Mouse (Mus musculus) heart, embryonic 13.5 days (tissue): ENCODE results near the gene Orai1. TPM values are rescaled to one million over a fixed set of nuclear protein-coding genes. Genes with fewer than 3 reads are reported as not detected.

Experiments used
- ATAC-seq: fragments of 200-750 bp; cut with Nextera tagmentation; 2 replicates; pipeline ENCODE4 v1.8.0; 2017; ENCODE audit warnings: moderate TSS enrichment; ENCODE audit not compliant: insufficient number of reproducible peaks, low FRiP score, low TSS enrichment; ENCODE audit errors: extremely low read depth
- H3K27ac ChIP-seq: fragments of 300-500 bp; sonication (generic); replicated peaks from 2 replicates; pipeline ENCODE4 v1.5.1; 2015; ENCODE audit warnings: moderate library complexity, mild to moderate bottlenecking, inconsistent platforms
- H3K27me3 ChIP-seq: fragments of 300-500 bp; sonication (generic); replicated peaks from 2 replicates; pipeline ENCODE4 v1.6.1; 2015; ENCODE audit warnings: mild to moderate bottlenecking, inconsistent platforms
- H3K36me3 ChIP-seq: fragments of 300-500 bp; sonication (generic); 2 replicates; pipeline ENCODE4 v1.6.1; 2015; ENCODE audit warnings: mild to moderate bottlenecking, inconsistent platforms
- H3K4me1 ChIP-seq: fragments of 300-500 bp; sonication (generic); 2 replicates; pipeline ENCODE4 v1.6.1; 2015; ENCODE audit warnings: inconsistent platforms
- H3K4me2 ChIP-seq: fragments of 300-500 bp; sonication (generic); 2 replicates; pipeline ENCODE4 v1.6.1; 2015; ENCODE audit warnings: inconsistent platforms, mild to moderate bottlenecking, moderate library complexity
- H3K4me3 ChIP-seq: fragments of 300-500 bp; sonication (generic); 2 replicates; pipeline ENCODE4 v1.5.1; 2015; ENCODE audit warnings: moderate library complexity, mild to moderate bottlenecking, inconsistent platforms
- H3K9ac ChIP-seq: fragments of 300-500 bp; sonication (generic); 2 replicates; pipeline ENCODE4 v1.6.1; 2015; ENCODE audit warnings: inconsistent platforms, mild to moderate bottlenecking, moderate library complexity
- H3K9me3 ChIP-seq: fragments of 300-500 bp; sonication (generic); 2 replicates; pipeline ENCODE4 v1.6.1; 2016; ENCODE audit warnings: inconsistent platforms
- WGBS: fragments of 180-500 bp; shearing (Covaris S2); methylation state at CpG from one replicate; pipeline ENCODE4 v1.1.7; 2015; ENCODE audit warnings: mixed read lengths; 5-methylcytosine and 5-hydroxymethylcytosine counted together
- polyA plus RNA-seq: library from polyadenylated mRNA; unstranded; fragments of >200 nt; fragmentation: Nextera tagmentation; extraction: Ambion mirVana; gene quantifications from 2 replicates; pipeline ENCODE4 v1.2.1, GENCODE M21; 2015

Gene Orai1
- polyA plus RNA-seq, 1 experiment from 2014 or later = 19.1 TPM

- Histone ChIP-seq H3K9me3 (no peaks in the 10 kb centered on the region), H3K27ac (peak overlapping the region; percentile 93), H3K4me3 (peak overlapping the region; percentile 80), H3K36me3 (peaks cover 2% of the 10 kb centered on the region; the same call in 1 of the 2 replicates), H3K4me1 (peaks cover 54% of the 10 kb centered on the region), H3K9ac (peak overlapping the region; percentile 93), H3K27me3 (peaks cover 12% of the 10 kb centered on the region; the same call in 1 of the 2 replicates), H3K4me2 (peak overlapping the region; percentile 99)
- 0 out of 2 replicates have a peak, but pooled peaks have one; percentile 21 for ATAC-seq
- 5% methylated on average over 39 of the region's 39 CpGs for WGBS
Observed at GRCm38 (mm10) chr5:122987211-122988020, 27.5 kb upstream of the Orai1 start.

GRCm38 (mm10) chr5:122988021-122988751 lies 26.7 kb upstream of the Orai1 start:
- under 1% methylated on average over 40 of the region's 41 CpGs for WGBS
- H3K9me3 ChIP-seq = no peaks in the 10 kb centered on the region

GRCm38 (mm10) chr5:122989001-122989525 lies 25.8 kb upstream of the Orai1 start:
- Histone ChIP-seq H3K9ac (peak overlapping the region; percentile 93), H3K9me3 (no peaks in the 10 kb centered on the region), H3K27ac (peak overlapping the region; percentile 93), H3K4me2 (peak overlapping the region; percentile 99), H3K4me1 (peaks cover 62% of the 10 kb centered on the region), H3K4me3 (peak overlapping the region; percentile 80), H3K27me3 (peaks cover 12% of the 10 kb centered on the region; the same call in 1 of the 2 replicates), H3K36me3 (no peaks in the 10 kb centered on the region)
- ATAC-seq = peak; percentile 17; the same call in 1 of the 2 replicates
- 0% methylated on average over 36 of the region's 39 CpGs for WGBS

More at GRCm38 (mm10) chr5:122988021-122988751, 26.7 kb upstream of the Orai1 start:
- Histone ChIP-seq H3K9ac (peak overlapping the region; percentile 93), H3K27me3 (peaks cover 12% of the 10 kb centered on the region; the same call in 1 of the 2 replicates), H3K27ac (peak overlapping the region; percentile 93), H3K36me3 (no peaks in the 10 kb centered on the region), H3K4me3 (peak overlapping the region; percentile 80), H3K4me2 (peak overlapping the region; percentile 99), H3K4me1 (peaks cover 57% of the 10 kb centered on the region)
- ATAC-seq = no peak

GRCm38 (mm10) chr5:122989551-122990330 lies 25.1 kb upstream of the Orai1 start, which contains the start of gene Kdm2b:
Gene Kdm2b, minus strand, starts transcription at chr5:122989823.
- peak within 1 kb of the TSS; percentile 80 for H3K4me3 ChIP-seq
- peak within 1 kb of the TSS; percentile 93 for H3K9ac ChIP-seq
- H3K9me3 ChIP-seq = no peaks in the 10 kb centered on the region
- no peaks in the 10 kb centered on the region for H3K36me3 ChIP-seq
- no peak for ATAC-seq
- peaks cover 12% of the 10 kb centered on the region; the same call in 1 of the 2 replicates for H3K27me3 ChIP-seq
- peak within 1 kb of the TSS; percentile 93 for H3K27ac ChIP-seq
- WGBS = 2% methylated on average over 15 of the region's 15 CpGs
- H3K4me2 ChIP-seq = peak within 1 kb of the TSS; percentile 99
- peaks cover 67% of the 10 kb centered on the region for H3K4me1 ChIP-seq

- peaks cover under 1% of the 10 kb centered on the region; the same call in 1 of the 2 replicates for H3K36me3 ChIP-seq
- H3K27me3 ChIP-seq = peaks cover 8% of the 10 kb centered on the region; the same call in 1 of the 2 replicates
- H3K27ac ChIP-seq = peak overlapping the region; percentile 93
- peaks cover 71% of the 10 kb centered on the region for H3K4me1 ChIP-seq
- ATAC-seq = no peak
- 12% methylated on average over 16 of the region's 16 CpGs for WGBS
- peak overlapping the region; percentile 93 for H3K9ac ChIP-seq
- no peaks in the 10 kb centered on the region for H3K9me3 ChIP-seq
- peak overlapping the region; percentile 99 for H3K4me2 ChIP-seq
- peak overlapping the region; percentile 80 for H3K4me3 ChIP-seq
Observed at GRCm38 (mm10) chr5:122990411-122991160, 24.3 kb upstream of the Orai1 start.

- 18% methylated on average over 5 of the region's 5 CpGs for WGBS
- Histone ChIP-seq H3K27ac (peak overlapping the region; percentile 93), H3K4me3 (peak overlapping the region; percentile 80), H3K4me1 (peaks cover 65% of the 10 kb centered on the region), H3K4me2 (peak overlapping the region; percentile 99), H3K27me3 (peaks cover 8% of the 10 kb centered on the region; the same call in 1 of the 2 replicates), H3K36me3 (peaks cover 3% of the 10 kb centered on the region; the same call in 1 of the 2 replicates), H3K9me3 (no peaks in the 10 kb centered on the region), H3K9ac (peak overlapping the region; percentile 93)
- no peak for ATAC-seq
Observed at GRCm38 (mm10) chr5:122991350-122992004, 23.4 kb upstream of the Orai1 start.

GRCm38 (mm10) chr5:122993811-122994210 lies 21.1 kb upstream of the Orai1 start:
- Histone ChIP-seq H3K36me3 (peaks cover 10% of the 10 kb centered on the region), H3K27me3 (no peaks in the 10 kb centered on the region), H3K27ac (peak overlapping the region; percentile 56; the same call in 1 of the 2 replicates), H3K9me3 (no peaks in the 10 kb centered on the region), H3K4me1 (peaks cover 58% of the 10 kb centered on the region), H3K9ac (no peak overlapping the region), H3K4me3 (peak overlapping the region; percentile 41), H3K4me2 (peak overlapping the region; percentile 67)
- 48% methylated on average over 2 of the region's 2 CpGs for WGBS
- ATAC-seq = no peak

- H3K4me1 ChIP-seq = peaks cover 64% of the 10 kb centered on the region
- peak overlapping the region; percentile 68 for H3K9ac ChIP-seq
Observed at GRCm38 (mm10) chr5:122994303-122994846, 20.5 kb upstream of the Orai1 start.

GRCm38 (mm10) chr5:122994910-122995309 lies 20.0 kb upstream of the Orai1 start:
- Histone ChIP-seq H3K9me3 (no peaks in the 10 kb centered on the region), H3K4me3 (no peak overlapping the region), H3K27ac (no peak overlapping the region), H3K36me3 (peaks cover 10% of the 10 kb centered on the region), H3K9ac (peak overlapping the region; percentile 68), H3K4me2 (peak overlapping the region; percentile 20), H3K4me1 (peaks cover 59% of the 10 kb centered on the region), H3K27me3 (no peaks in the 10 kb centered on the region)
- WGBS = 4% methylated on average over 1 of the region's 1 CpGs
- ATAC-seq = no peak

More at GRCm38 (mm10) chr5:122994303-122994846, 20.5 kb upstream of the Orai1 start:
- H3K4me2 ChIP-seq = peak overlapping the region; percentile 67
- H3K27ac ChIP-seq = peak overlapping the region; percentile 56; the same call in 1 of the 2 replicates
- 11% methylated on average over 5 of the region's 5 CpGs for WGBS
- H3K9me3 ChIP-seq = no peaks in the 10 kb centered on the region
- peak; percentile 48; the same call in 1 of the 2 replicates for ATAC-seq
- peak overlapping the region; percentile 41 for H3K4me3 ChIP-seq
- peaks cover 10% of the 10 kb centered on the region for H3K36me3 ChIP-seq
- no peaks in the 10 kb centered on the region for H3K27me3 ChIP-seq
